Mouse (Mus musculus): ENCODE data around the gene Gm498.

DNA sequence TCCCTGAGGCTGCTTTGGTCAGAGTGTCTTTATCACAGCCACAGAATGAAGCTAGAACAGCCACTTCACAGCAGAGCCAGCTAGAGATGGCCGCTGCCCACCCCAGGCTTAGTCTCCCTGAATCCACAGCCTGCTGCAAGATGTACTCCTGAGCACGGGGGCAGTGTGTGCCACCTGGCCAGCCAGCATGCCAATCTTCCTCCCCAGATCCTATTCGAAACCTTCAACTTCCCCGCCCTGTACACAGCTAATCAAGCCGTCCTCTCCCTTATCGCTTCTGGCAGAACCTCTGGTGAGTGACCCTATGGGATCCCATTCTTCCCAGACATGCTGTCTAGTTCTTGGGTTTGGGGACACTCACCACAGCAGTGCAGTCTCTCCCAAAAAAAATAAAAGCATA lies 17.1 kb downstream of the Gm498 start:
- TF ChIP-seq GATA1 (IDR thresholded peaks at IDR 0.05; ENCODE audit: borderline replicate concordance, low read length) (no peak), FLI1 (IDR thresholded peaks at IDR 0.05; ENCODE audit: low read length) (no peak)
